Mouse (Mus musculus) B cell, adult (primary cell): ENCODE results near the gene Sfrp5. TPM values are rescaled to one million over a fixed set of nuclear protein-coding genes. Genes with fewer than 3 reads are reported as not detected.

Source experiments
- total RNA-seq: library from RNA; stranded (reverse); gene quantifications from 4 replicates; pipeline ENCODE4 v1.2.4, GENCODE M21; 2023; ENCODE audit not compliant: inconsistent age

The Sfrp5 gene
- not detected in 4 replicates for total RNA-seq

GRCm38 (mm10) chr19:42201696-42202381 is at the start of gene Sfrp5:
TSS of gene Sfrp5 (minus strand) at chr19:42202252.

GRCm38 (mm10) chr19:42247519-42247918 is 45.5 kb upstream of the Sfrp5 start, which contains the start of gene Golga7b:
TSS of gene Golga7b (plus strand) at chr19:42247574.

GRCm38 (mm10) chr19:42163764-42164163 is 38.3 kb downstream of the Sfrp5 start, which contains the start of gene Zfyve27:
TSS of gene Zfyve27 (plus strand) at chr19:42163951.

Other genes starting within 250 kb of the Sfrp5 start
- gene Mms19, start 221.1 kb downstream of the Sfrp5 start, total RNA-seq = 67.2 to 95.1 TPM (median 86.5 TPM) in 4 replicates
- 5.3 to 9.2 TPM (median 6.3 TPM) in 4 replicates for gene Ubtd1, start 220.5 kb downstream of the Sfrp5 start, total RNA-seq
- not detected in 4 replicates for gene Ankrd2, start 166.3 kb downstream of the Sfrp5 start, total RNA-seq
- gene Hoga1, start 156.6 kb downstream of the Sfrp5 start, total RNA-seq = not detected in 4 replicates
- gene 4933411K16Rik, start 150.0 kb downstream of the Sfrp5 start, total RNA-seq = not detected in 4 replicates
- gene Morn4, start 115.9 kb downstream of the Sfrp5 start, total RNA-seq = not detected in 4 replicates
- 42.6 to 49.7 TPM (median 45.9 TPM) in 4 replicates for gene Pi4k2a, start 111.8 kb downstream of the Sfrp5 start, total RNA-seq
- 2.2 to 5.8 TPM (median 3.4 TPM) in 4 replicates for gene Avpi1, start 73.2 kb downstream of the Sfrp5 start, total RNA-seq
- gene Marveld1, start 54.9 kb downstream of the Sfrp5 start, total RNA-seq = 0.45 to 1.2 TPM (median 0.84 TPM) in 4 replicates
- gene Zfyve27, start 38.3 kb downstream of the Sfrp5 start, total RNA-seq = 72.1 to 92.5 TPM (median 83.6 TPM) in 4 replicates
- not detected in 4 replicates for gene Golga7b, start 45.3 kb upstream of the Sfrp5 start, total RNA-seq
- gene Crtac1, start 229.5 kb upstream of the Sfrp5 start, total RNA-seq = not detected in 4 replicates